Mouse (Mus musculus): Measurements from ENCODE around the gene Morc3.

GRCm38 (mm10) chr16:93919189-93919588 is 87.3 kb downstream of the Morc3 start:
- TF ChIP-seq POLR2A (IDR thresholded peaks at IDR 0.05; ENCODE audit: borderline replicate concordance, extremely low read depth, low read depth, low read length) (no peak), CTCF (IDR thresholded peaks at IDR 0.05; ENCODE audit: insufficient read depth, low read length) (no peak)

Measured in lung, adult 2 months (tissue).